Mouse (Mus musculus): ENCODE results near the gene A930017K11Rik.

DNA sequence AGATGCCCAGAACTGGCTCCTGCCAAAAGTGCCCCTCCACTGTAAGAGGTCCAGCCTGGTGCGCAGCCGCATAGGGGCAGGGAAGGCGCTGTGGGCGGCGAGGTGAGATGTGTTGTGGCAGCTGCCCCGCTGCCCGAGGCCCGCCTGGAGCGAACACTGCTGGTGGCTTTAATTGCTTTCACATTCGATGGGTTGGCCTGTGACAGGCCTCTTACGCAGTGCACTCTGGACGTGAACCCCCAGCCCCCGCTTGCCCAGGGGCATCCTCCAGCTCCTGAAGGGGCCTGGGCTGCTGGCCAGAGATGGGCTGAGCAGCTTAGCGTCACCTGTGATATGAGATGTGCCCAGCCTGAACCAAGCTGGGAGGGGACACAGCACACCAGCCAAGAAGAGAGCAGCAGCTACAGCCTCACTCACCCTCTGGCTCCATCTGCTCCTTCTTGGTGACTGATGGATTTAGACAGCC is 5.3 kb upstream of the A930017K11Rik start:
- TF ChIP-seq FLI1 (IDR thresholded peaks at IDR 0.05; ENCODE audit: low read length) (no peak), GATA1 (IDR thresholded peaks at IDR 0.05; ENCODE audit: borderline replicate concordance, low read length) (no peak)

All from megakaryocyte, embryonic 14.5 days (primary cell).